Mouse (Mus musculus) neural tube, embryonic 14.5 days (tissue): Measurements from ENCODE around the gene Slamf1. TPM values are rescaled to one million over a fixed set of nuclear protein-coding genes. Genes with fewer than 3 reads are reported as not detected.

Experiments used
- ATAC-seq: fragments of 200-750 bp; cut with Nextera tagmentation; 2 replicates; pipeline ENCODE4 v1.8.0; 2017; ENCODE audit warnings: low read depth, mild to moderate bottlenecking, moderate TSS enrichment, moderate library complexity
- H3K27ac ChIP-seq: fragments of 300-500 bp; sonication (generic); 2 replicates; pipeline ENCODE4 v1.5.1; 2014; ENCODE audit warnings: low read depth, mild to moderate bottlenecking, control low read depth, low read length, moderate library complexity, mixed read lengths
- H3K27me3 ChIP-seq: fragments of 300-500 bp; sonication (generic); 2 replicates; pipeline ENCODE4 v1.6.1; 2014; ENCODE audit warnings: low read length; ENCODE audit not compliant: control insufficient read depth, insufficient read depth
- H3K36me3 ChIP-seq: fragments of 300-500 bp; sonication (generic); 2 replicates; pipeline ENCODE4 v1.6.1; 2014; ENCODE audit warnings: low read length, mixed read lengths; ENCODE audit not compliant: control insufficient read depth, insufficient read depth
- H3K4me1 ChIP-seq: fragments of 300-500 bp; sonication (generic); 2 replicates; pipeline ENCODE4 v1.6.1; 2014; ENCODE audit warnings: low read length; ENCODE audit not compliant: control insufficient read depth, insufficient read depth
- H3K4me2 ChIP-seq: fragments of 300-500 bp; sonication (generic); 2 replicates; pipeline ENCODE4 v1.6.1; 2014; ENCODE audit warnings: mild to moderate bottlenecking, low read depth, low read length, control low read depth
- H3K4me3 ChIP-seq: fragments of 300-500 bp; sonication (generic); 2 replicates; pipeline ENCODE4 v1.5.1; 2014; ENCODE audit warnings: low read depth, low read length, control low read depth, mixed read lengths
- H3K9ac ChIP-seq: fragments of 300-500 bp; sonication (generic); replicated peaks from 2 replicates; pipeline ENCODE4 v1.6.1; 2014; ENCODE audit warnings: low read depth, mild to moderate bottlenecking, control low read depth, low read length, mixed read lengths
- H3K9me3 ChIP-seq: fragments of 300-500 bp; sonication (generic); 2 replicates; pipeline ENCODE4 v1.6.1; 2016; ENCODE audit warnings: low read length; ENCODE audit not compliant: control insufficient read depth
- WGBS: fragments of 180-500 bp; shearing (Covaris S2); extraction: QIAGEN DNeasy Blood & Tissue Kit; methylation state at CpG from one replicate; pipeline ENCODE4 v1.1.7; 2014; 5-methylcytosine and 5-hydroxymethylcytosine counted together
- polyA plus RNA-seq: library from polyadenylated mRNA; unstranded; fragments of >200 nt; fragmentation: Nextera tagmentation; extraction: Ambion mirVana; gene quantifications from 2 replicates; pipeline ENCODE4 v1.2.1, GENCODE M21; 2014

The Slamf1 gene
- polyA plus RNA-seq, 1 experiment from 2014 or later, result 0.09 TPM

DNA sequence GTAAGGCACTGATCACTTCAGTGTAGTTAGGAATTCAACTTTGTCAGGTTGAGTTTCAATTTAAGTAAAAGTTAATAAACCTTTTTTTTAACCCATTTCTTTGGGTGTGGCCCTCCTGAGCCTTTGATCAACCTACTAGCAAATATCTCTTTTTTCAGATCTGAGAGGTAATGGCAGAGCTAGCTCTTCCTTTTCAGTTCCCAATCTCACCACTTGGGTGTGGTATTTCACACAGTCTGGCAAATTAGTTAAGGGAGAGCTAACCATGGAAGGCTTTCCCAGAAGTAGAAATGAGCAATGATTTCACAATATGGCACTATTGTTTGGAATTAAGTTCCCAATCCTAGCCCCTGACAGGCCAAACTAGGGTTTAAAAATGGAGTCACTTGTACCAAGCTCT is 59.2 kb downstream of the Slamf1 start:
- no peaks in the 10 kb centered on the region for H3K27me3 ChIP-seq
- ATAC-seq, result no peak
- no peak overlapping the region for H3K4me3 ChIP-seq
- no peak overlapping the region for H3K4me2 ChIP-seq
- no peaks in the 10 kb centered on the region for H3K9me3 ChIP-seq
- H3K4me1 ChIP-seq, result no peaks in the 10 kb centered on the region
- H3K27ac ChIP-seq, result no peak overlapping the region
- H3K36me3 ChIP-seq, result no peaks in the 10 kb centered on the region
- H3K9ac ChIP-seq, result no peak overlapping the region

- Histone ChIP-seq H3K36me3 (no peaks in the 10 kb centered on the region), H3K9ac (no peak overlapping the region), H3K4me3 (no peak overlapping the region), H3K27me3 (no peaks in the 10 kb centered on the region), H3K9me3 (no peaks in the 10 kb centered on the region), H3K4me1 (no peaks in the 10 kb centered on the region), H3K27ac (no peak overlapping the region), H3K4me2 (no peak overlapping the region)
- ATAC-seq, result no peak
Measured at GRCm38 (mm10) chr1:171827674-171828073, 60.7 kb downstream of the Slamf1 start.

DNA sequence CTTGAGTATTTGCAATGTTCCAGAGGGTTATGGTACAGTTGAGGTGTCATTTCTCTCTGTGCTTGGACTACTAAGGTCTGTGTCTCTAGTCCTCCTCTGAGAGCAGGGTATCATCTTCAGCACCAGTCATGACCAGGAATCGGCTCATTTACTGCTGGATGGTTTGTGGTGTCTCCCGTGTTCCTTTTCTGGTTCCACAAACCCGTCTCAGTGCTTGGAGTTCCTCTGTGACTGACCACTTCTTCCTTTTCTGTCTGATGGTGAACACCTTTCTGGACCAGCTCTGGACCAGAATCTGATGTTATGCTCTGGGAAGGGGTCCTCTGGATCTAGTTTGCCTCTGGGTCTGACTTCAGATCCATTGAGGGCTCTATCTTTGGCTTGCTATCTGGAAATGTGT is 72.6 kb downstream of the Slamf1 start, which contains the start of gene Cd84:
Cd84 (plus strand) TSS at position 210 of the 400 bp plus-strand sequence.
- no peaks in the 10 kb centered on the region for H3K4me1 ChIP-seq
- H3K36me3 ChIP-seq, result no peaks in the 10 kb centered on the region
- no peak within 1 kb of the TSS for H3K27ac ChIP-seq
- no peak within 1 kb of the TSS for H3K4me2 ChIP-seq
- no peaks in the 10 kb centered on the region for H3K9me3 ChIP-seq
- 91% methylated on average over 3 of the region's 3 CpGs for WGBS
- H3K4me3 ChIP-seq, result no peak within 1 kb of the TSS
- no peaks in the 10 kb centered on the region for H3K27me3 ChIP-seq
- no peak for ATAC-seq
- no peak within 1 kb of the TSS for H3K9ac ChIP-seq

- Histone ChIP-seq H3K36me3 (no peaks in the 10 kb centered on the region), H3K27ac (no peak overlapping the region), H3K4me3 (no peak overlapping the region), H3K4me2 (no peak overlapping the region), H3K9ac (no peak overlapping the region), H3K4me1 (no peaks in the 10 kb centered on the region), H3K27me3 (no peaks in the 10 kb centered on the region), H3K9me3 (no peaks in the 10 kb centered on the region)
- ATAC-seq, result no peak
- WGBS, result 87% methylated on average over 4 of the region's 4 CpGs
Measured at GRCm38 (mm10) chr1:171840450-171841023, 73.6 kb downstream of the Slamf1 start.

DNA sequence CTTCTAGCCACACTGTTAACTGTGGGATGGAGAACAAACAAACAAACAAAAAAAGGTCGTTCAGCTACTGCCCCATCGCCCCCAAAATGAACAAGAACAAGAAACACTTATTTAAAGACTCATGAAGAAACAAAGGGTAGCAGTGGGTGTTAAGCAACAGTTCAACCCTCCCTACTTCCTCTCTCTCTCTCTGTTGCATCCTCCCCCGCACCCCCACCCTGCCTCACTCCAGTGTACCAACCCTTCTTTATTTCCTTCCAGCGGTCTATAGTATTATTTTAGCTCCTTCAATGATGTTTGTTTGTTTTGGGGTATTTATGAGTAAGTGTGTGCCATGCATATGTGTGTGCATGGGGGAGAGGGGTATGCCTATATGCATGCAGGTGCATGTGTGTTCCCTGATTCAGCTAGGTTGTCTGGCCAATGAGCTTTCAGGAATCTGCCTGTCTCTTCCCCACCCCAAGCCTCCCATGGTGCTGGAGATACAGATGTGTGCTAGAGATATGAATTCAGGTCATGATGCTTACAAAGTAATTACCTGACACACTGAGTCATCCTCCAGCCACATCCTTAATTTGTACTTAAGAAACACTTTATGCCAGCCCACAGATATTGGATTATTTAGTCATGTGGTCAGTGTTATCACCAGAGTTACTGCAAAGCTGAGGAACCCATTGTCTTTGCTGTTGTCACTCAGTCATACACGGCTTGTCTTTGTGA is 78.3 kb downstream of the Slamf1 start:
- H3K4me3 ChIP-seq, result no peak overlapping the region
- H3K9ac ChIP-seq, result no peak overlapping the region
- no peak overlapping the region for H3K4me2 ChIP-seq
- no peaks in the 10 kb centered on the region for H3K4me1 ChIP-seq
- no peak for ATAC-seq
- no peaks in the 10 kb centered on the region for H3K27me3 ChIP-seq
- H3K27ac ChIP-seq, result no peak overlapping the region
- WGBS, result 74% methylated on average over 5 of the region's 5 CpGs
- H3K36me3 ChIP-seq, result no peaks in the 10 kb centered on the region
- H3K9me3 ChIP-seq, result no peaks in the 10 kb centered on the region

DNA sequence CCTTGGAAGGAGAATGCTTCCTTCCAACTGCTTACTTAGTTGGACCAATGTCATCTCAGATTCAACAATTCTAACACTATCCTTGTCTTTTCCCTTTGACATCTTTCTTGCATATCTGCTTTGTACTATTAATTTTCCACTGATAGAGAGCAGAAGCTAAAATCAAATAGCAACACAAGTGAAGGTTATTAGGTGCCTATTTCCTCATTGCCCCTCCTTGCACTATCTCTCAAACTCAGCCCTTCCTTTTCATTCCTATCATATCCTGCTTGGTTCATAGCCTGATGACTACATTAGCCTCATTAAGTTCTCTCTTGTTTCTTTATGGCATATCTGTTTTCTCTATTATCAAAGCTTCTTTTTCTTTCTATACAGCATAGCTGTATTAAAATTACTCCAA is 81.3 kb downstream of the Slamf1 start:
- ATAC-seq, result no peak
- Histone ChIP-seq H3K36me3 (no peaks in the 10 kb centered on the region), H3K4me2 (no peak overlapping the region), H3K4me1 (no peaks in the 10 kb centered on the region), H3K9ac (no peak overlapping the region), H3K27me3 (no peaks in the 10 kb centered on the region), H3K4me3 (no peak overlapping the region), H3K27ac (no peak overlapping the region), H3K9me3 (no peaks in the 10 kb centered on the region)

DNA sequence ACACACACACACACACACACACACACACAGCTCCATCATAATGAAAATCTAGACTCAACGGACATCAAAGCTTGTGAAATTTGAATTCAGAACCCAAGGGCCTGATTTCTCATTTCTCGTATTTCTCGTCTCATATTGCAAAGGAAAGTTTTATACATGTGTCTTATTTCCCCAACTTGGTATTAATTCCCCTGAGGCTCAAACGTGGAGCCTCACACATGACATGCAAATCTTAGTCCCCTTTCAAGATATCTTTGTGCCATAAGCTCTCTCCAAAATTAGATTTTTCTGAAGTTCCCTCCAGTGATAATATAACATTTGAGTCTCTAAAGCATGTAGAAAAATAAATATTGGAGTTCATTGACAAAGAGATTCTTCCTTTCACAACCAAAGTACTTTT is 81.8 kb downstream of the Slamf1 start:
- no peak overlapping the region for H3K4me2 ChIP-seq
- no peaks in the 10 kb centered on the region for H3K4me1 ChIP-seq
- H3K36me3 ChIP-seq, result no peaks in the 10 kb centered on the region
- no peaks in the 10 kb centered on the region for H3K9me3 ChIP-seq
- H3K9ac ChIP-seq, result no peak overlapping the region
- ATAC-seq, result no peak
- H3K27ac ChIP-seq, result no peak overlapping the region
- no peaks in the 10 kb centered on the region for H3K27me3 ChIP-seq
- 87% methylated on average over 4 of the region's 4 CpGs for WGBS
- no peak overlapping the region for H3K4me3 ChIP-seq

DNA sequence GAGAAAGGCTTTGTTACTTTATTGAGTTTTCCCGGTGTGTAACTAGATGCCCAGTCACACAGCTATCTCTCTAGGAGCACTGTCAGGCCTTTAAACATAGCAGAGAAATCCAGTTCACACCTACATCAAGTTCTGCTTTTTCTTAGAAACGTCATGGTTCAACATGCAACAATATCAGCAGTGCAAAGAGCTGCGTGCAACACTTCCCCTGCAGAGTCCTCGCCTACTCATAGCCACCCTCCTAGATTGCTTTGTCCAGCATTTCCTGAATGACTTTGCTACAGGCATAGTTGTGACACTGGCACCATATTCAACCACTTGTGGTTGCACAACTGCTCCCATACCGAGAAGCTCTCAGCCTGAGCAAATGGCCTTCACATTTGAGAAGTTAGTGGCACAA is 82.5 kb downstream of the Slamf1 start:
- no peaks in the 10 kb centered on the region for H3K27me3 ChIP-seq
- ATAC-seq, result no peak
- no peaks in the 10 kb centered on the region for H3K9me3 ChIP-seq
- H3K36me3 ChIP-seq, result no peaks in the 10 kb centered on the region
- H3K4me2 ChIP-seq, result no peak overlapping the region
- H3K27ac ChIP-seq, result no peak overlapping the region
- no peak overlapping the region for H3K4me3 ChIP-seq
- no peaks in the 10 kb centered on the region for H3K4me1 ChIP-seq
- no peak overlapping the region for H3K9ac ChIP-seq
- 90% methylated on average over 5 of the region's 5 CpGs for WGBS
